Mouse (Mus musculus): ENCODE results near the gene Rfx8.

GRCm38 (mm10) chr1:39765854-39766493 is 45.2 kb upstream of the Rfx8 start:
- TF ChIP-seq CTCF (IDR thresholded peaks at IDR 0.05; ENCODE audit: control insufficient read depth, insufficient read depth, insufficient replicate concordance, low read depth, low read length), result no peak
- TF ChIP-seq POLR2A (IDR thresholded peaks at IDR 0.05; ENCODE audit: control insufficient read depth, low read depth, low read length), result no peak

Measured in testis, adult 2 months (tissue).